Mouse (Mus musculus) CH12.LX (cell line): Measurements from ENCODE around the gene Inha.

Source experiments
- CTCF ChIP-seq, 2 experiments: IDR thresholded peaks in 1 of 2; conservative IDR thresholded peaks in 1 of 2; 2 replicates each; pipeline ENCODE4 v1.5.1; 2011 to 2012; ENCODE audit warnings: low read depth in 2 of 2, low read length in 2 of 2, improper control_type of control experiment in 1 of 2, inconsistent platforms in 1 of 2, mild to moderate bottlenecking in 1 of 2, moderate library complexity in 1 of 2
- EP300 ChIP-seq: IDR thresholded peaks from 2 replicates; pipeline ENCODE4 v1.6.1; 2011; ENCODE audit warnings: low read length, improper control_type of control experiment
- HCFC1 ChIP-seq: IDR thresholded peaks from 2 replicates; pipeline ENCODE4 v1.6.1; 2012; ENCODE audit warnings: low read depth, mild to moderate bottlenecking, inconsistent platforms, low read length, improper control_type of control experiment
- MAX ChIP-seq: IDR thresholded peaks from 2 replicates; pipeline ENCODE4 v1.6.1; 2011; ENCODE audit warnings: low read length, improper control_type of control experiment
- MAZ ChIP-seq: IDR thresholded peaks from 2 replicates; pipeline ENCODE4 v1.6.1; 2012; ENCODE audit warnings: low read depth, mild to moderate bottlenecking, inconsistent platforms, low read length, improper control_type of control experiment, moderate library complexity
- MYC ChIP-seq: IDR thresholded peaks from 2 replicates; pipeline ENCODE4 v1.6.1; 2011; ENCODE audit warnings: low read depth, mild to moderate bottlenecking, improper control_type of control experiment, low read length
- POLR2A ChIP-seq: IDR thresholded peaks from 2 replicates; pipeline ENCODE4 v1.6.1; 2011; ENCODE audit warnings: low read depth, mild to moderate bottlenecking, improper control_type of control experiment, low read length
- ZC3H11A ChIP-seq: IDR thresholded peaks from 2 replicates; pipeline ENCODE4 v1.6.1; 2012; ENCODE audit warnings: low read depth, mild to moderate bottlenecking, inconsistent platforms, low read length, improper control_type of control experiment

- TF ChIP-seq MYC (no peak), POLR2A (no peak), ZC3H11A (no peak), MAX (no peak), CTCF (conservative IDR thresholded peaks at IDR 0.05 in 1 of 2, IDR thresholded peaks at IDR 0.05 in 1 of 2; ENCODE audit: low read depth in 2 of 2, low read length in 2 of 2) (no peak), EP300 (no peak), MAZ (no peak), HCFC1 (no peak)
Observed at GRCm38 (mm10) chr1:75458789-75459684, 47.8 kb upstream of the Inha start.
